Mouse (Mus musculus) liver, postnatal 0 days (tissue): ENCODE results near the gene Ift88.

Experiments used
- CTCF ChIP-seq: sonication (generic); IDR thresholded peaks from 2 replicates; pipeline ENCODE4 v1.5.1; 2016; ENCODE audit warnings: antibody characterized with exemption, low read depth
- EP300 ChIP-seq: IDR thresholded peaks from 2 replicates; pipeline ENCODE4 v1.6.1; 2016; ENCODE audit warnings: antibody characterized with exemption, low read depth, mild to moderate bottlenecking

DNA sequence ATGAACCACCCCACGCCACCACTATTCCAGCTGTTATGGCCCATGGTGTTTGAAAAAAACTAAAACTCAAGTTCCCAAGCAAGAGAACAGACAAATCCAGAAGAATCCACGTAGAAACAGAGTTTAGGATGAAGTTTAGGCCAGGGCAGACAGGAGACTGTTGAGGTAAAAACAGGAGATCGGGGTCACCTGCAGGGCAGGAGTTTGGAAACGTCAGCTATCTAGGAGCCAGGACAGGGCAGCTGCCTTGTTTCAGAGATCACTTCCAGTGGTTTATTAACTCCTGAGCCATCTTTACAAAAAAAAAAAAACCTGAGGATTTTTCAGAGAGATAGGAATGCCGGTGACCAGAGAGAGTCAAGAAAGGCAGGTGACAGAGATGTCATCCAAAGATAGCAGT lies 46.3 kb upstream of the Ift88 start:
- TF ChIP-seq CTCF (no peak), EP300 (no peak)
